Mouse (Mus musculus): ENCODE measurements around the gene Pebp1. TPM values are rescaled to one million over a fixed set of nuclear protein-coding genes. Genes with fewer than 3 reads are reported as not detected.
"Not testable (repeated sequence)": the region's sequence is repeated elsewhere in the genome, so short reads cannot be mapped to it uniquely, and the experiment has no call there.

Pebp1 gene
- polyA plus RNA-seq, 1 experiment: 38.5 TPM

DNA sequence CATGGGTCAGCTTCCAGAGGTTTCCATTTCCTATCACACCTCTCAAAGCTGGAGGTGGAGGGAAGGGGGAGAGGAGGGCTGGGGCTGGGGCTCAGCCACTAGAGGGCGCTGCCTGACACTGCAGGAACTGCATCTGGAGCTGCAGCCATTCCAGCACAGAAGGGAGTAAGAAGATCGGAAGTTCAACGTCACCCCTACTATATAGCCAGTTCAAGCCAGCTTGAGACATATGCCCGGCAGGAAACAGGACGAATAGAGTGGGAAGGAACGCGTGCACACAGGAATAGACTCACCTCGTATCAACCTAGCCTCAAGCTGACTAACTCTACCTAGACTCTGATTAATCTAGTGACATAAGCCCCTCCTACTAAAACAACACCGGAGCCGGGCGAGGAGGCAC lies 20.3 kb upstream of the Pebp1 start:
- H3K36me3 ChIP-seq (ENCODE audit: control insufficient read depth): no peaks in the 10 kb centered on the region
- peaks cover 3% of the 10 kb centered on the region for H3K4me1 ChIP-seq (ENCODE audit: control insufficient read depth)
- no peak overlapping the region for H3K4me3 ChIP-seq (replicated peaks)
- no peaks in the 10 kb centered on the region for H3K27me3 ChIP-seq (ENCODE audit: control insufficient read depth)
- TF ChIP-seq GATA1 (IDR thresholded peaks at IDR 0.05; ENCODE audit: low read length): no peak
- no peaks in the 10 kb centered on the region; the same call in 1 of the 2 replicates for H3K9me3 ChIP-seq (ENCODE audit: control insufficient read depth, low read length)

DNA sequence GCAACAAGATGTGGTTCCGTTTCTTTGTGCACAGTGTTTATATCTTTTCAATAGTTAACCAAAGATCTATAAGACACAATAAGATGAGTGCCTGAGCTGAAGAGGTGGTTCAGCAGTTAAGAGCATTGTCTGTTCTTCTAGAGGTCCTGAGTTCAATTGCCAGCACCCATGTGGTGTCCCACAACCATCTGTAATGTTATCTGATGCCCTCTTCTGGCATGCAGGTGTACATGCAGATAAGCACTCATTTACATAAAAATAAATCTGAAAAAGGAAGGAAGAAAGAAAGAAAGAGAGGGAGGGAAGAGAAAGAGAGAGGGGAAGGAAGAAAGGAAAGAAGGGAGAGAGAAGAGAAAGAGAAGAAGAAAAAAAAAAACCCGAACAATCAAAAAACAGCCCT lies 19.4 kb upstream of the Pebp1 start:
- TF ChIP-seq GATA1 (IDR thresholded peaks at IDR 0.05; ENCODE audit: low read length) (no peak), TAL1 (IDR thresholded peaks at IDR 0.05; ENCODE audit: low read length) (no peak)
- no peaks in the 10 kb centered on the region for H3K36me3 ChIP-seq (ENCODE audit: control insufficient read depth)
- peaks cover 3% of the 10 kb centered on the region for H3K4me1 ChIP-seq (ENCODE audit: control insufficient read depth)
- H3K4me3 ChIP-seq (replicated peaks): no peak overlapping the region
- no peaks in the 10 kb centered on the region; the same call in 1 of the 2 replicates for H3K9me3 ChIP-seq (ENCODE audit: control insufficient read depth, low read length)
- no peaks in the 10 kb centered on the region for H3K27me3 ChIP-seq (ENCODE audit: control insufficient read depth)

- Histone ChIP-seq H3K9me3 (ENCODE audit: control insufficient read depth, low read length) (no peaks in the 10 kb centered on the region; the same call in 1 of the 2 replicates), H3K4me1 (ENCODE audit: control insufficient read depth) (peaks cover 3% of the 10 kb centered on the region), H3K4me3 (replicated peaks) (no peak overlapping the region), H3K27me3 (ENCODE audit: control insufficient read depth) (no peaks in the 10 kb centered on the region), H3K36me3 (ENCODE audit: control insufficient read depth) (no peaks in the 10 kb centered on the region)
- TF ChIP-seq GATA1 (IDR thresholded peaks at IDR 0.05; ENCODE audit: low read length) (no peak), TAL1 (IDR thresholded peaks at IDR 0.05; ENCODE audit: low read length) (no peak)
Observed at GRCm38 (mm10) chr5:117305754-117306153, 18.3 kb upstream of the Pebp1 start.

DNA sequence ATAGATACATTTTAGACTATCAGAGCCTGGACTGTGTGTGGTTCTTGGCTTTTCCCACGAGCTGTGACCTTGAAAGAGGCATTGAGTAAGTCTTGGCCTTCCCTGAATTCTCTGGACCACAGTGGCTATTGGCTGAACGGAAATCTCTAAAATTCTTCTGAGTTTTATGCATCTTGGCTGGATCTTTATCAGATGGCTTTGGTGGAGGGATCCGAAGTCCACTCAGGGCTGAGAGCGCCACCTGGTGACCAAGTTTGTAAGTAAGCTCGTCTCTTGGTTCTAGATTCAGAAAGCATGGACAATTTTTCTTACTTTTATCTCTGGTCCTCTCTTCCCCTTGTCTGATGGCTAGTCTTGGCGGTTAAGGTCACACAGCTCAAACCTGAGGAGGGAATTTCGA lies 17.5 kb upstream of the Pebp1 start:
- no peak overlapping the region for H3K4me3 ChIP-seq (replicated peaks)
- H3K9me3 ChIP-seq (ENCODE audit: control insufficient read depth, low read length): no peaks in the 10 kb centered on the region; the same call in 1 of the 2 replicates
- no peaks in the 10 kb centered on the region for H3K36me3 ChIP-seq (ENCODE audit: control insufficient read depth)
- H3K4me1 ChIP-seq (ENCODE audit: control insufficient read depth): peaks cover 3% of the 10 kb centered on the region
- H3K27me3 ChIP-seq (ENCODE audit: control insufficient read depth): no peaks in the 10 kb centered on the region
- peak; percentile 63 for TF ChIP-seq GATA1 (IDR thresholded peaks at IDR 0.05; ENCODE audit: low read length)
- no peak for TF ChIP-seq TAL1 (IDR thresholded peaks at IDR 0.05; ENCODE audit: low read length)

- Histone ChIP-seq H3K27me3 (ENCODE audit: control insufficient read depth) (no peaks in the 10 kb centered on the region), H3K36me3 (ENCODE audit: control insufficient read depth) (no peaks in the 10 kb centered on the region), H3K4me3 (replicated peaks) (no peak overlapping the region), H3K4me1 (ENCODE audit: control insufficient read depth) (peaks cover 3% of the 10 kb centered on the region), H3K9me3 (ENCODE audit: control insufficient read depth, low read length) (no peaks in the 10 kb centered on the region; the same call in 1 of the 2 replicates)
- TF ChIP-seq GATA1 (IDR thresholded peaks at IDR 0.05; ENCODE audit: low read length) (no peak), TAL1 (IDR thresholded peaks at IDR 0.05; ENCODE audit: low read length) (no peak)
Observed at GRCm38 (mm10) chr5:117303691-117304579, 16.5 kb upstream of the Pebp1 start.

DNA sequence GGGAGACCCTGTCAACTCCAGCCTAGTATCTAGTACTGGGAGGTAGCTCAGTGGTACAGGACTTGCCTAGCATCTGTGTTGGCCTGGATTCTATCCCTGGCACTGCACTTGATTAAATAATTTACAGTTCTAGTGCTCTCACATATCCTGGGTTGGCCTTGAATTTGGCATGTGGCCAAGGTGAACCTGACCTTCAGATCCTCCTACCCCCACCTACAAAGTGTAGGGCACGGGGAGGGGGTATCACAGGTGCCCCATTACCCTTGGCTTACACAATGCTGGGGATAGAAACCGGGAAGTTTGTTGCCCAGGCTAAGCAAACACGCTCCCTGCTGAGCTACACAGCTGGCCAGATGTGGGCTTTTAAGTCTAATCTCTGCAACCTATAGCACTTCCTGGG lies 15.5 kb upstream of the Pebp1 start:
- TF ChIP-seq TAL1 (IDR thresholded peaks at IDR 0.05; ENCODE audit: low read length) (no peak), GATA1 (IDR thresholded peaks at IDR 0.05; ENCODE audit: low read length) (no peak)
- Histone ChIP-seq H3K36me3 (ENCODE audit: control insufficient read depth) (no peaks in the 10 kb centered on the region), H3K9me3 (ENCODE audit: control insufficient read depth, low read length) (no peaks in the 10 kb centered on the region; the same call in 1 of the 2 replicates), H3K4me3 (replicated peaks) (no peak overlapping the region), H3K4me1 (ENCODE audit: control insufficient read depth) (peaks cover 3% of the 10 kb centered on the region), H3K27me3 (ENCODE audit: control insufficient read depth) (no peaks in the 10 kb centered on the region)

DNA sequence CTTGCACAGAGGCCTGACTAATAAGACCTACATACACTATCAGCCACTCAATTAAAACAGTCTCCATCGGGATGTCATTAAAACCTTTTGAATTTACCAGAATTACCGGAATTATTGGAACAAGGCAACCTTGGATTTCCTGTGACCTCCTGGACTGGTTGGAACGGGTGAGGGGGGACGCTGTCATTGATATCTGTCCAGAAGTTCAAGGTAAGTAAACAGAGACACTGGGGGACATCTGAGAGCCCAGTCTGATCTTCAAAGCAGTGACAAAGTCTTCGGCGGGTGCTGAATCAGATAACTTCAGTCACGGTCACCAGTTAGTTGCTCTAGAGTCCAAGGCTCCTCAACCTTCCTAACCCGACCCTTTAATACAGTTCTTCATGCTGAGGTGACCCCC lies 7.6 kb upstream of the Pebp1 start:
- Histone ChIP-seq H3K4me3 (replicated peaks) (no peak overlapping the region), H3K27me3 (ENCODE audit: control insufficient read depth) (no peaks in the 10 kb centered on the region), H3K9me3 (ENCODE audit: control insufficient read depth, low read length) (peaks cover 2% of the 10 kb centered on the region; the same call in 1 of the 2 replicates), H3K36me3 (ENCODE audit: control insufficient read depth) (no peaks in the 10 kb centered on the region), H3K4me1 (ENCODE audit: control insufficient read depth) (peaks cover 3% of the 10 kb centered on the region)
- TF ChIP-seq TAL1 (IDR thresholded peaks at IDR 0.05; ENCODE audit: low read length): no peak
- TF ChIP-seq GATA1 (IDR thresholded peaks at IDR 0.05; ENCODE audit: low read length): no peak

GRCm38 (mm10) chr5:117293776-117294175 lies 6.4 kb upstream of the Pebp1 start:
- not testable (repeated sequence) for H3K36me3 ChIP-seq (ENCODE audit: control insufficient read depth); H3K27me3 ChIP-seq (ENCODE audit: control insufficient read depth); H3K9me3 ChIP-seq (ENCODE audit: control insufficient read depth, low read length); H3K4me3 ChIP-seq (replicated peaks); H3K4me1 ChIP-seq (ENCODE audit: control insufficient read depth)

- Histone ChIP-seq H3K36me3 (ENCODE audit: control insufficient read depth) (no peaks in the 10 kb centered on the region), H3K4me3 (replicated peaks) (no peak overlapping the region), H3K27me3 (ENCODE audit: control insufficient read depth) (no peaks in the 10 kb centered on the region), H3K9me3 (ENCODE audit: control insufficient read depth, low read length) (peaks cover 2% of the 10 kb centered on the region; the same call in 1 of the 2 replicates), H3K4me1 (ENCODE audit: control insufficient read depth) (peaks cover 13% of the 10 kb centered on the region)
- TF ChIP-seq GATA1 (IDR thresholded peaks at IDR 0.05; ENCODE audit: low read length) (no peak), TAL1 (IDR thresholded peaks at IDR 0.05; ENCODE audit: low read length) (no peak)
Observed at GRCm38 (mm10) chr5:117292547-117292946, 5.1 kb upstream of the Pebp1 start.

All from erythroblast, embryonic 14.5 days (primary cell).